Mouse (Mus musculus) adrenal gland, adult (tissue): ENCODE results near the gene Itgb2.

Experiments used
- DNase-seq, 2 experiments: peaks; one replicate each; pipeline ENCODE4 v3.0.0; 2022 to 2023; ENCODE audit warnings: low spot score in 1 of 2; ENCODE audit not compliant: inconsistent age in 2 of 2

Itgb2 gene

DNA sequence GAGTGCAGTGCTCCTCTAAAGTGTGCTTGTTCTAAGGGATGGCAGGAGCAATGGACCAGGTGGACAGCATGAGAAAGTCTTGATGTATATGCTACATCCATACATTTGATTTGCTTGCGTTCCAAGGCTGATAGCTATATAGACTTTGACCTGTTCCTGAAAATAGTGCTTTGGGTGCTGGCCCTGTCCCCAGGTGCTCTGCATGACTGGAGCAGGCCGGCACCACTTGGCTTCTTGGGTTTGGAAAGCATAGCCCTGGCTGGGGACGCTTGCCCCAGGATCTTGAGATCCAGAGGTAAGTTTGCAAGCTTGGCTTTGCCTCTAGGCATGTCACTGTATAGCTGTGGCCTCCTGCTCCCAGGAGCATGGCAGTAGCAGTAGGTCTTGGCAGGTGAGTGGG, 56.6 kb downstream of the Itgb2 start:
- no peak for DNase-seq

DNA sequence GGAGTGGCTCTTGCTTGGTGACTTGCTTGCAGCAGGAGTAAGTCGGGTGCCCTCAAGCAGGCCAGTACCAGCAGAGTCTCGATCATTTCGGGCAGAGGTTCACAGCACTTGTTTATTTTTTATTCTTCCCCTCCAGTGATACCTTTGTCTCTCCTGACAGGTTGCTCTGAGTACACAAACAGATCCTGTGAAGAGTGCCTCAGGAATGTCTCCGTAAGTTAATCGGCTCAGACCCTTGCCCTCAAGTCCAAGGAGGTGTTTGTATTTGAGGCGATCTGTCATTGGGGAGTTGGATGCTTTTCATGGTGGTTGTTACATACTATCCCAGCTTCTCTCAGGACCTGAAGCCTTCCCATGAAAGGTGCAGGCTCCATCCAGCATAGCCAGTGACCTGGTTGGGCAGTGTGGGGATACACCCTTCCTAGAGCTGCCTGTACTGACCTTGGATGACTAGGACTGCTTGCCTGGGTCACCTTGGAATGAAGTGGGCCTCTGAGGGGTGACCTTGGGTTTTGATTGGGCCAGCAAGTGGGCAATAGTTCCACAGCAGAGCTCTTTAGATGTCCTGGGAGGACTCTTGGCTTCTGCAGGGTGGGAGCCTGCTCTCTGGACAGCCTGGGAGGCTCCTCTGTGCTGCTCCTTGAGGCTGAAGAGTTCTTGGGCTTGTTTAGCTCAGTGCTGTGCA, 57.2 kb downstream of the Itgb2 start:
- DNase-seq = peak in 1 of 2 experiments; percentile 73

DNA sequence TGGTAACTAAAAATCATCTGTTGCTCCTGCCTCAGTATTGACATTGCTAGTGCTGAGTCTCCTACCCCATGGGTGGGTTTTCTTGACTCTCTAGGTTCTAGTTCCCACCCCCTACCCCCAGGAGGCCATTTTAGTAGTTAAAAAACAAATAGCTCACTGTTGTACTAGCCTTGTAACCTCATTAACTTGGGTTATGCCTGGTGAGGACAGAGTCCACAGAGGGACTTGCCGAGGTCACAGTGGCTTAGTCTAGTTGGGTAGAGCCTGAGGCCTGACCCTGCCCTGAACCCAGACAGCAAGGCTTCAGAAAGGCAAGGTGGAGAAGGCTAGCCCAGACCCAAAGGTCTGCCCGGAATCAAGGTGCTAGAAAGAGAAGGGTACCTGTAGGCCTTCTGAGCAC, 58.0 kb downstream of the Itgb2 start:
- DNase-seq = no peak

DNA sequence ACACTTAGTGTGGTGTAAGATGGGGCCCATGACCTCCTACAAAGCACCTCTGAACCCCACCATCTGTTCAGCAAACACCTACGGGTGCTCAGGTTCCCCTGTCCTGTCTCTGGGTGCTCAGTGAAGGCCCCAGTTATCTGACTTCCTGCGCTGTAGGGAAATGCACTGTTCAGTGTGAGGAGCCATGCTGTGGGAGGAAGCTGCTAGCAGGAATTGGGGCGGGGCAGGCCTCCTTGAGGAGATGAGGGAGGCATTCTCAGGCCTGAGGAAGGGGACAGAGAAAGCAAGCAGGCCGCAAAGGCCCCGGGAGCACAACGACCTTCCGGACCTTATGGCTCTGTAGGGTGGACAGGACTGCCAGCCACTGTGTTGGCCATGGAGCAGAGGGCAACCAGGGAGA, 59.1 kb downstream of the Itgb2 start:
- DNase-seq = no peak

DNA sequence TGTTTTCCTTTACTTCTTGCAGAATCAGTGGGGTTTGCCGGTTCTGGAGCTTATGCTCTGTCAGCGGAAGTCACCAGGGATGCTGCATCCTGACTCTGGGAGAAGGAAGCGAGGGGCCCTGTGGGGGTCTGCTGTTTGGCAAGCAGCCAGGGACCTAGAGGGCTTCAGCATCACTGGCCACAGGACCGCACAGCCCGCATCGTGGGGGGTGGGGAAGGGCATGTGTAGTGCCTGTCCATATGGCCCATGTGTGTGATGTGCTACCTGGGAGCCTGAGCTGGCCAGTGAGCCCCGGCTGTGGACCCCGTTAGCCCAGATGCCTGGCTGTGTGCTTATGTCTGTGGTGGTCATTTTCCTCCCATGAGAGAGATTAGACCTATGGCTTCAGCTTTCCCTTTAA, 59.7 kb downstream of the Itgb2 start:
- no peak for DNase-seq

DNA sequence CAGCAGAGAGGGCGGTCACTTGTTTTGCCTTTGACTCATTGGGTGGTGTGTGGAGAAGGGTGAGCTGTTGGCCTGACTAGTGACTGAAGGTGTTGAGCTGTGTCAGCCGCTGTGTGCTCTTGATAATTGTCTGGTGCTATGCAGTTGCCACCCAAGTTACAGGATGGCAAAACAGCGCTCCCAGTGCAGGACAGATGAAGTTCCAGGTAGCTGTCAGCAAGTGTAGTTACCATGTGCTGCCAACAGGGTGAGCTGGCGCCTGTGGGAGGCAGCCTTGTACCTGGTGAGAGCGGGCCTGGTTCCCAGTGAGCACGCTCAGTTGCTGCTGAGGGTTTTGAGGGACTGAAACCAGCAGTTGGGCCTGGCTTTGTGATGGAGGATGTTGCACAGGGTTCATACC, 60.8 kb downstream of the Itgb2 start:
- DNase-seq = peak; percentile 49 to 71

DNA sequence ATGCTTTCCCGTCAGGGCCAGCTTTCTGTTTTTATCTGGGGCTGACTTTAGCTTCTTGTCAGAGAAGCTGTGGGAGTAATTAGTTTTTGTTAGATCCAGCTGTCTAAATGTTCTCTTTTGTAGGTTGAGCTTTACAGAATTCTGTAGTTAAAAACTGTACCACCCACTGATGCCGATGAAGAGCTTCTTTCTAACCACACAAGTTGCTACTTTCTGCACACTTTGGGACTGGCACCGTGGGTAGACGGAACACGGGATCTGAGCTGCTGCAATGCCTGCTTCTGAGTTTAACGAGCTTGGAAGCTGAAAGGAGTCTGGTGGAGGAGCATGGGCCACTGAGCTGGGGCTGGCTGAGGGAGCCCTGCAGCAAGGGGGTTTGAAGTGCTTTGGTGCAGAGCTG, 61.5 kb downstream of the Itgb2 start:
- no peak for DNase-seq

DNA sequence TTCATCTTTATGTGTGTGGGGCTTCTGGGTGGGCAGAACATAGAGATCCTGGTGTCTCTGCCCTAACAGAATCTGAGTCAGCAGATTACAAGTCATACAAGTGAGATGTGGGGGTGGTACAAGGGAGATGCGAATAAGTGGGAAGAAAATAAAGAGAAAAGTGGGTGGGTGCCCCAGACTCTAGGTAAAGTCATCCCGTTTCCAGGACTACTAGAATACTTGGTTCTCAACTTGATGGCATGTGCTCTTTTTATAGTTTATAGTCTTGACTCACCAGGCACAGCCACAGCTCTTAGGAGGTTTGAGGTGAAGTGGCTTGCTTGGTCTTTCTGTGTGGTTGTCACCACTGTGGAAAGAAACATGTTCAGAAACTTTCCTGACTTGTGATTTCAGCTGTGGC, 66.0 kb downstream of the Itgb2 start:
- no peak for DNase-seq

DNA sequence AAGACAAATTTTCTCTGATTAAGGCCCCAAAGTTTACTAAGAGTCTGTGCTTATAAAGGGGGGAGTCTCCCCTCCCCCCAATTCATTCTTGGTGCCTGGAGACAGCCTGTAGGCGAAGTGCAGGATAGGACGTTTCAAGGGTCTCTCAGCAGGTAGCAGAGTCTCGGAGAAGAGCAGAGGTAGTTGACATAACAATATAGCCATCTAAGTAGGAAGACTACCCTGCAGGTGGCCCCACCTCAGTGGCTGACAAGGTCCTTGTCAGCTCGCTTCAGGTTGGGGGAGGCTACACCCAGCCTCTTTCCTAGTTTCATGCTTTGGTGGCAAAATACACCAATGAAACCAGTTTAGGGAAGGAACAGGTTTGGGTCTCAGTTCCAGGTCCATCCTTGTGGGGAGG, 73.0 kb downstream of the Itgb2 start:
- DNase-seq = no peak

DNA sequence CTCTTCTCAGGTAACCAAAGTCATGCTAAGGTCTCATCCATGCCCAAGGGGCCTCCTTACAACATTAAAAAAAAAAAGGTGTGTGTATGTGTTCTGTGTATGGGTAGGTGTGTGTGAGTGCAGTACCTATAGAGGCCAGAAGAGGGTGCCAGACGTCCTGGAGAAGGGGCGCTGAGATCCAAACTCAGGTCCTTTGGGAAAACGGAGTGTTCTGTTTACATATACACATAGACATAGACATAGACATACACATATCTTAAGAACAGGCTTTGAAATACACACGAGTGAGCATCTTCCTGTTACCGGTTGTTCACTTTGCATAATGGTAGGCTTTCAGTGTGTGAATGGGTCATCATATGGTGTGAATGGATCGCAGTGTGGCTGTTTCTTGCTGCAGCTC, 74.1 kb downstream of the Itgb2 start:
- no peak for DNase-seq

DNA sequence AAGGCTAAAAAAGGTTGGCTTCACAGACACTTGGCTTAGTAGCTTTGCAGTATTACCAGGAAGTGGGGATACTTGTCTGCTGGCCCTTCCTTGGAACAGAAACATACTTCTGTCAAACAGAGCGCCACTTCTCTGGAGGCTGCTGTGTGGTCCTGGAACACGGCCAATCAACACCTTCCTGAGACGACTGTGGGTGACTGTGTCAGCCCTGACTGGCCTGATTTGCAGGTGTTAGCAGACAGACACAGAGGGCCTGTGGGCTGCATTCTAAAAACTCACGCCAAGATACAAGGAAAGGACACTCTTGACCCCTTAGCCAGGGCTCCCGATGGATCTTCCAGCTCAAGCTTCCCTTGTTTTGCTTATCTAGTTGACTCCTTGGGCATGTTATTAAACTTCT, 74.9 kb downstream of the Itgb2 start:
- DNase-seq = peak; percentile 39 to 65

DNA sequence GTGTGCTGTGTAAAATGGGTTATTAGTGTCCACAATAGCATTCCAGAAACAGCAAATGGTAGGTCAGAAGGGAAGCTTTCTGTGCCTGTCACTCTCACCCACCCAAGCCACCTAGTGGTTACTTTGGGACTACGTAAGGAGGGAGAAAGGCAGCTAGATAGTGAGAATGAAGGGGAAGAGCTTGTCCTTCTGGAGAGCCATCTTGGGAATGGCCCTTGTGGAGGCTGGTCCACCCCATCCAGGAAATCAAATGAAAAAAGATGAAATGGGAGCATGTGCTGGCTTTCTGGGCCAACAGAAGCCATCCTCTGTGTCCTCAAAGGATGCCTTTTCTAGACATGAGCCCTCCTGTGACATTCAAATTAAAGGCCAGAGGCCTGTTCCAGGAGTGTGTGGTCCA, 75.3 kb downstream of the Itgb2 start:
- peak in 1 of 2 experiments; percentile 26 for DNase-seq

DNA sequence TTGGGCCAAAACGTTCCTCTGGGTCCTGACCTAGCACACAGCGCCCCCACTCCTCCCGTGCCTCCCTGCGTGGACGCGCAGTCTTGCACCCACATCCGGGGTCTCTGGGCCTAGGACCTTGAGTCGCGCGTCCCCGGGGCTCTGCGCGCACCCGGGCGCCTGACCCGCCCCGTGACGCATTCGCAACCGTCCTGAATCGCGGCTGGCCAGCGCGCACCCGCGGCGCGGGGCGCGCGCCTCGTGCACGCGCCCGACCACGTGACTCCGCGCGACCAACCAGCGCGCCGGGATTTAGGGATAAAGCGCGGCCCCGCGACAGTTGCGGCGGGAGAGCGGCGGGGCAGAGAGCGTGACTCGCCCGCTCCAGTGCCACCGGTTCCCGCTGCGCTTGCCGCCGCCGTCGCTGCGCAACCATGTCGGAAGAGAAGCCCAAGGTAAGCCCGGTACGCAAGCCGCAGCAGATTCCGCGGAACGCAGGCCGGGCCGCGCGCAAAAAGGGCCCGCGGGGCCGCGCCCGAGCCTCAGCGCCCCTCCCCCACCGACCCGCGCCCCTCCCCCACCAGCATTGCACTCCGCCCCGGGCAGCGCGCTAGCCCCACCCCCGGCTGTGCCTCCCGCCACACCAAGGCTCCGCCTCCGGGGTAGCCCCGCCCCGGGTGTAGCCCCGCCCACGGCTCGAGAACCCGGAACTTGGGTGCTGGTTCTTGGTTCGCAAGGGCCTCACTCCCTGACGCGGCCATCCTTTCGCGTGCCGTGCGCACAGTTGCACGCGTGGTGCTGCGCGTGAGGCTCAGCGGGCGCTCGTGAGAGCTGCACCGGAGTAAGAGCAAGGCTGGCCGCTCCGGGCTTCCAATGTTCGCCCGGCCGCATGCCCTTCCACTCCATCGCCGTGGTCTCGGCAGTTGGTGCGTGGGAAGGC, 76.1 kb downstream of the Itgb2 start, which contains the start of the genes Sumo3 and Gm49325:
Gene Sumo3, plus strand, starts transcription at position 190 of the 919 bp plus-strand sequence.
Gene Gm49325, plus strand, starts transcription at position 290 of the 919 bp plus-strand sequence.
- DNase-seq = peak; percentile 98 to 99

DNA sequence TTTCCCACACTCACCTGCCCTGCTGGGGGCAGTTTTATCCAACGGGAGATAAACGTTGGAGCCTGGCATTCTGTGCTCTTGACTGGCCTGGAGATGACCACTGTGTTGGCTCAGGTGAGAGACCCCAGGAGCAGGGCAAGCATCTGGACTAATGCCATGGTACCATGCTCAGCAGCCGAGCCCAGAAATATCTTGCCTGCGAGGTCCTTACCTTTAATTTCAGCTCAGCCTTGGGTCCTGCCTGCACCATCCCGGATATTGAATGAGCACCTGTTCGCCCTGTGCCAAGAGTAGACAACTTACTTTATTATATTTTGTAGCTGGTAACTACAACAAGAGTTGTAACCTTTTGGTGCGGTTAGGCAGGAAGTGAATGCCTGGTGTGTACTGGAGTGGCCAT, 76.8 kb downstream of the Itgb2 start:
- no peak for DNase-seq

DNA sequence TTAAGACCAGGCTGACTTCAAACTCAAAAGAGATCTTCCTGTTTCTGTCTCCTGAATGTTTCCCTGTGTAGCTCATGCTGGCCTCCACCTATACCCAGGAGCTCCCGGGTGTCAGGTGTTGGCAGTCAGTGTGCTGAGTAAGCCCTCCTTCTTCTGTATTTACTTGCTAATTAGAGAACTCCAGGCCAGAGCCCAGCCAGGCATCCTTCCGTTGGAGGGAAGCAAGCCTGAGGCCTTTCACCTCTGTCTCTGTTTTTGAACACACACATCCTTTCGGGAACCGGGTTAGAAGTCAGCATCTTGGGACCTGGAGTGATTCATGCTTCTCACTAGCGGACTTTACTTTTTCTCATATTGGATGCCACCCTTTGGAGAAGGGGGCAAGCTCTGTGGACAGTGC, 77.4 kb downstream of the Itgb2 start:
- DNase-seq = no peak

DNA sequence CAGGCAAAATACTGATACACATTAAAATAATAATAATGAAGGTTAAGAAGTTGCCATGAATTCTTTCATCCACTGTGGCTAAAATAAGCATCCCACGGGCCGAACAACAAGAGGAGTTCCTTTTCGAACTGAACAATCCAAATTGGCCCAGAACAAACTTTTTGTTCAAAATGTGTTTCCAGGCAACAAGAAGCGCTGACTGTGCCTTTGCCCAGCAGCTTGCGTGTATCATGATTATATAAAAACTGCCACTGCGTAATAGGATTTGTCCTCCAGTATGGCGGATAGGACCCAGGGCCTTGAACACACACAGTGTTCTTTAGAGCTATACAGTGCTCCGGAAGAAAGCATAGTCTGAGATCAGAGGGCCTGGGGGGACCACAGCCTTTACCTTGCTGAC, 78.5 kb downstream of the Itgb2 start:
- no peak for DNase-seq

DNA sequence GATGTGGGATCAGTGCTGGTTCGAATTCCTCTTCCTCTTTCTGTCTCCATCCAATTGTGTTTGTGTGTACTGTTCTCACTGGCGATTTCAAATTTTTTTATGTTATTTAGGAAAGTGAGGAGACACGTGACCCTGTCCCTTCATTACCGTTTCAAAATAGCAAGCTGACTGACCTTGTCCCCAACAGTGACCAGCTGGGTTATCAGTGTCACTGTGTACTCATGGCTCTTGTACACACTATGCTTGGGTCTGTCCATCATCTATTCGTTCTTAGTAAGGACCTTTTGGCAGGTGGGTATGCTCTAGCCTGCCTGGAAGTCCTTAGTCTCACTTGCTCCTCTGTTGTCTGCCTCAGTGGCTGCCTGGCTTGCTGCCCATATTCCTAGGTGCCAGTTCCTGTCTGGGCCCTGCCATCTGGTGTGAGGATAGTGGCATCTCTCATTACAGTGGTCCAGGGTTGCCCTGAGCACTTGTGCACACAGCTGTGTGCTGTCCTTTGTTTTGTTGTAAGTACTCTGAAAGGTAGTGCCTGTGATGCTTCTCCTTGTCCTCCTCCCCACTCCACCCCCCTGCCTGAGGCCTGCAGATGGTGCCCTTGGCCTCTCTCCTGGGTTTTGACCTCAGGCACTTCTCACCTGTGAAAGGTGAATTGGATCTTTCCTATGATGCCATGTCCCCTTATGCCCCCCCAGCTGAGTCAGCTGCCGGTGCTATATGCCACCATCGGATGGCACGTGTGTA, 80.3 kb downstream of the Itgb2 start:
- no peak for DNase-seq

DNA sequence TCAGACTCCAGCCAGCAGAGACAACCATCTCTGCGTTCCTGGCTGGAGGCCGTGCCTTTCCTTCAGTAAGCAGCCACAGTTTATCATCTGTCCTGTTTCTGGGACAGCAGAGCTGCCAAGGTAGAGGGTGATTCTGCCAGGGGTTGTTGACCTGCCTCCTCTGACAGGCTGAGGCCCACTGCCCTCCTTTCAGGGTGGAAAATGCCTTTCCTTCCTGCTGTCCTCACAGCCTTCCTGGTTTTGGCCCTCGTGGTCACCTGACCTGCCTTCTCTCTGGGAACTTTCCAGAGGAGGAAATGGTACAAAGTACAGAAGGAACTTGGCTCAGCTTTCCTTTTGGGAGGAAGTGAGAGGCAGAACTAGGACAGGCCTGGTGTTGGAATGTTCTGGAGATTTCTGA, 83.4 kb downstream of the Itgb2 start:
- DNase-seq = peak; percentile 57 to 79
